Mouse (Mus musculus): Measurements from ENCODE around the gene Adad1.

GRCm38 (mm10) chr3:37152274-37152673 is 88.9 kb downstream of the Adad1 start:
- TF ChIP-seq POLR2A (IDR thresholded peaks at IDR 0.05; ENCODE audit: low read depth, low read length) = no peak
- no peak for TF ChIP-seq CTCF (conservative IDR thresholded peaks at IDR 0.05 in 1 of 2, IDR thresholded peaks at IDR 0.05 in 1 of 2; ENCODE audit: low read depth in 2 of 2, low read length in 2 of 2)
